Mouse (Mus musculus) ovary, postnatal 36 days (tissue): ENCODE results near the gene Ptdss2.
A peak's percentile ranks its signal among the peaks of the same experiment; 100 is the strongest.

ENCODE experiments used
- DNase-seq: peaks from one replicate; pipeline ENCODE4 v3.0.0; 2022; ENCODE audit warnings: low spot score, mixed read lengths

Ptdss2 gene

GRCm38 (mm10) chr7:141122245-141122644 is at the start of gene Ptdss2:
TSS of gene Ptdss2 (plus strand) at chr7:141122382.
- peak; percentile 21 for DNase-seq

DNA sequence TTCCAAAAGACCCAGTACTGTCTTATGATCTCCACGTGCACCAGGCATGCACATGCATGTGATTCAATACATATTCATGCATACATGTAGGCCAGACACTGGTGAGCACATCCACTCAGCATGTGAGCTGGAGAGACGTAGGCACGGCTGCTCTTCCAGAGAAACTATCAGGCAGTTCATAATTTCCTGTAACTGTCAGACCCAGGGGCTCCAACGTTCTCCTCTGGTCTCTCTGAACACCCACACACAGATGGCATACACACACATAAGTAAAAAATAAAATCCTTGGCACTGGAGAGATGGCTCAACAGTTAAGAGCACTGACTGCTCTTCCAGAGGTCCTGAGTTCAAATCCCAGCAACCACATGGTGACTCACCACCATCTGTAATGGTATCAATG is 48.4 kb upstream of the Ptdss2 start:
- DNase-seq = no peak

- DNase-seq = no peak
These were observed 44.3 kb upstream of the Ptdss2 start, which contains the start of gene Pkp3 for GRCm38 (mm10) chr7:141077841-141078240. TSS of gene Pkp3 (plus strand) at chr7:141078218.

DNA sequence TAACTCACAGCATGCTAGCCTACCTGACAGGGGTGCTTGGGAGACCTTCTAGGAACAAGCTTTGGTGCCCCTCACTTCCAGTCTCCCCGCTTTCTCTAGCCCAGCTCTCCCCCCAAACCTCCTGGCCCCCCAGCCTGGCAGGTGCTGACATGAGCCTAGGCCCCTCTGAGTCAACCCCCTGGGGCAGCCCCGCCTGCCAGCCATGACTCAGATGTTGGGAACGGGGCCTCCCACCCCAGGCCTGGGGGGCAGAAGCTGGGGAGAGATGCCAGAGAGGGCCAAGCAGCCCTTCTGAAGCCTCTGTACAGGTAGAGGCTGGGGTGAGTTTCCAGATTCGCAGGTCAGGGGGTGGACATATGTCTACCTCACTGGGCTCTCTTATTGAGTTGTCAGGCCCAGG is 43.3 kb upstream of the Ptdss2 start:
- DNase-seq = no peak

GRCm38 (mm10) chr7:141079481-141080449 is 42.4 kb upstream of the Ptdss2 start:
- no peak for DNase-seq

DNA sequence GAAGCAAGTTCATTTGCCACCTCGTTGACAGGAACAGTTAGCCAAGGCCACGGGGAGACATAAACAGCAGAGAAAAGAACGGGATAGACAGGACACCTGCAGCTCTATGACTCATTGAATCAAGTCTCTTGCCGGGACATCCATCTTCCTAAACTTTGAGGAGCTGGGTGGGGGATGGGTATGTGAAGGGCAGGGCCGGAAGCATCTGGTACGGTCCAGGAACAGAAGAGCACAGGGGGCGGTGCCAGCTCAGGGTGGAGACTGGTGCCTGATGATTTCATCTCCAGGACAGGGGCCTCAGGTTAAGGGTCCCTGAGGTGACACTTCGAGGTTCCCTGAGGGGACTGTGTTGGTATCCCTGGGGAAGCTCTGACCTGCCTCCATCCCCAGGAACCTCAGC is 34.3 kb upstream of the Ptdss2 start:
- DNase-seq = no peak

DNA sequence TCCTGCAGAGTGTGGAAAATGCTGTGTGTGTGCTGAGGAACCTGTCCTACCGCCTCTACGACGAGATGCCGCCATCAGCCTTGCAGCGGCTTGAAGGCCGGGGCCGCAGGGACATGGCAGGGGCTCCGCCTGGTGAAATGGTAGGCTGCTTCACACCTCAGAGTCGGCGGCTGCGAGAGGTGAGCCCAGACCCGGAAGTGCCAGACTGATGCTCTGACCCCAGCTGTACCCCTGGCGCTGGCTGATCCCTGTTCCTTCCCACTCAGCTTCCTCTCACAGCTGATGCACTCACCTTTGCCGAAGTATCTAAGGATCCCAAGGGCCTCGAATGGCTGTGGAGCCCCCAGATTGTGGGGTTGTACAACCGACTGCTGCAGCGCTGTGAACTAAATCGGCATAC is 33.7 kb upstream of the Ptdss2 start:
- DNase-seq = no peak

- DNase-seq = no peak
These were observed 32.0 kb upstream of the Ptdss2 start for GRCm38 (mm10) chr7:141090228-141090627.

DNA sequence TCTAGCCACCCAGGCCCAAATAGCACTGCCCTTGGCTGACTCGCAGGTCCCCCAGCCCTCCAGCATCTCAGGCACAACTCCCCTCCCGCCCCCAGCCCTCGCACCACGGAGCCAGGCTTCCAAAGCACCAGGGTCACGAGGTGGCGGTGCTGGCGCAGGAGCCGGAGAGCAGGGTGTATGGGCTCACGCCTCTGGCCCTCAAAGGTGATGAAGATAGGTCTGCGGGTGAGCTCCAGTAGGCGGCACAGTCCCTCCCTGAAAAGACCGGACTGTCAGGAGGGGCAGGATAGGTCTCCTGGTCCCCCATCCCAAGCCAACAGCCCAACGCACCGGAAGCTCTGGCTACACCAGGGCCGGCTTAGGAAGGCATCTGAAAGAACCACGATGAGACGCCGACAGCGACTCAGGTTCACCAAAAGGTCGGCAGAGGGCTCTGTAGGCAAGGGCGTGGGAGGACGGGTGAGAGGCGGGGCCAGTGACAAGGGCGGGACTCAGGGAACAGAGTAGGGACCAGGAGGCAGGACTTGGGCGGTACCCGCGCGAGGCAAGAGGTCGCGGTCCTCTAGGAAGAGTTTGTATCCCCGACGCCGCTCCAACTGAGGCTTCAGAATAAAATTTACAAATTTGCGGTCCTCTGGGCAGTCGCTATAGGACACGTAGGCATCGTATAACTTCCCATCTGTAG is 30.0 kb upstream of the Ptdss2 start:
- peak; percentile 86 for DNase-seq

GRCm38 (mm10) chr7:141093950-141094349 is 28.2 kb upstream of the Ptdss2 start:
- no peak for DNase-seq

- DNase-seq = no peak
These were observed 27.5 kb upstream of the Ptdss2 start for GRCm38 (mm10) chr7:141094487-141095205.

DNA sequence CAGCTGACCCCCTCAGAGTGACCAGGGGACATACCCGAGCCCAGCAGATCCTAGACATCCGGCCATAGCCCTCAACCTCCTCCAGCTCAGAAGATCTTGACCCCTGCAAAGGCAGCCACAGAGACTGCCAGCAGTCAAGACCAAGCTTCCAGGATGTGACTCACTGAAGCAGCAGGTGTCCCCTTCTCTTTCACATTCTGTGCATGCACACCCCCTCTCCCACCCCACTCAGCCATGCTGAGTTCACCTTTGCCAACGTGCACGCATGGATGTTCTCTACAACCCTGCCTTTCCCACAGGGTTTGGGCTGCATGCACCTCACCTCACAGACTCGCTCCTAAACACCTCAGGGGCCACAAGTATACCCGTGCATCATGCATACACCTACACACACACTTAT is 26.2 kb upstream of the Ptdss2 start:
- no peak for DNase-seq

- peak; percentile 27 for DNase-seq
These were observed 25.5 kb upstream of the Ptdss2 start for GRCm38 (mm10) chr7:141096649-141097056.

DNA sequence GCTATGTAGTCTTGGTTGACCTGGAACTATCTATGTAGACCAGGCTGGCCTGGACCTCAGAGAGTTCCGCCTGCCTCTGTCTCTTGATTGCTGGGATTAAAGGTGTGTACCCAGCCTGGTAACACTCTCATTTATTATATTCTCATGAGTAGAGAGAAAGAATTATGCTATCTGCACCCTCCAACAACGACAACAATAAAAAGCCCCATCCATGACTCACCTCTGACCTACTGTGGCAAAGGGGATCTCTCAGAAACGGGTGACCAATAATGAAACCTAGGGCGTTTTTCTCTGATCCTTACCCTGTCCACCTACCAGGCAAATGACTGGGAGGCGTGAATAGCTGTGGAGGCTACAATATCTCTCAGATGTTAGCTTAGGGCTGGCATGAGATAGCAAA is 25.0 kb upstream of the Ptdss2 start:
- no peak for DNase-seq

DNA sequence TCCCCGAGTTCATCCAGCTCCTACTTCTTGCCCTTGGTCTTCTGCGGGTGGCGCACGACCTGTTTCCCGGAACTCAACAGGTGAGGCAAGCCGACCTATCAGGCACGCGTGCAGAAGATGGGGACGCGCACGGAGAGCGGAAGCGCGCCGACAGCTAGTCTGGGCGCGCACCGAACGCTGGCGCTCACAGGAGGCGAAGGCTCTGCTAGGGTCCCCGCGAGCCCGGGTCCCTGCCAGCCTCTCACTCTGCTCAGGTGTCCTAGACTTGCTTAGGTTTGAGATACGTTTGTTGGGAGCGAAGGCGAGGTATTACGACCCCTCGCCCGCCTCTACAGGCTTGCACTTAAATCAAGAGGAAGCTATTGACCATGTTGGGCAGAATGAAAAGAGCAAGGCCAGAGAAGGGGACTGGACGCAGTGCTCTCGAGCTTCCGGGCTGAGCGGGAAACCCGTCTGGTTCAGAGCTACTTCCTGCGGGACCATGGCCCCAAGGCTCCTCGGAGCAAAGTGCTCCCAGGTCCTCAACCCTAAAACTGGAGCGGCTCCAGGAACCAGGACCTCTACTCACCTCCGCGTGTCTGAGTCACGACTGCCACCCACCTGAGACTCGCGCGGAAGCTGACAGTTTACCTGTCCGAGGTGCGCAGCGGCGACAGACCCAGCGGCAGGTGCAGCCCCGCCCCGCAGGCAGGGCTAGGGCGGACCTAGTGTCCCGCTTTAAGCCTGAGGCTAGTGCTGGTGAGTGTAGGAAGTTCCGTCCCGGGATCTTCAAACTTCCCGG is 22.1 kb upstream of the Ptdss2 start, which contains the start of gene Sigirr:
Sigirr (minus strand) TSS at position 662 of the 781 bp plus-strand sequence.
- DNase-seq = no peak

GRCm38 (mm10) chr7:141103161-141103560 is 19.0 kb upstream of the Ptdss2 start:
- DNase-seq = no peak

GRCm38 (mm10) chr7:141115874-141116273 is 6.3 kb upstream of the Ptdss2 start:
- DNase-seq = no peak

GRCm38 (mm10) chr7:141117636-141118035 is 4.5 kb upstream of the Ptdss2 start, which contains the start of gene Ano9:
TSS of gene Ano9 (minus strand) at chr7:141117806.
- no peak for DNase-seq

DNA sequence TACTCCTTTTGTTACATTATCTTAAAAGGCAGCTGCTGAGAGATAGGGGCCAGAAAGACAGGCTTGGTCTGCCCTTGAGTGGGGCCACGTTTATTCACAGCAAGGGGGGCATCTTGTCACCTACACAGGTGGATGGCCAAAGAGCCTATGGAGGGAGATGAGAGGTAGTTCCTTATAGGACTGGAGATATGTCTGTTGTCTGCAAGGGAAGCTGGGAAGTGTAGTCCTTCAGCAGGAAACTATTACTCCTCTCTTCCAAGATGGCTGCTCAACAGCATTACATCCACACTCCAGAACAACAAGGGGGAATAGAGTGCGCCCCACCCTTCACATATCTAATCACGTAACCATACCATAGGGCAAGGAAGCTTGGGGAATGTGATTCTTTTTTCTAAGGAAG is 2.7 kb upstream of the Ptdss2 start:
- no peak for DNase-seq

DNA sequence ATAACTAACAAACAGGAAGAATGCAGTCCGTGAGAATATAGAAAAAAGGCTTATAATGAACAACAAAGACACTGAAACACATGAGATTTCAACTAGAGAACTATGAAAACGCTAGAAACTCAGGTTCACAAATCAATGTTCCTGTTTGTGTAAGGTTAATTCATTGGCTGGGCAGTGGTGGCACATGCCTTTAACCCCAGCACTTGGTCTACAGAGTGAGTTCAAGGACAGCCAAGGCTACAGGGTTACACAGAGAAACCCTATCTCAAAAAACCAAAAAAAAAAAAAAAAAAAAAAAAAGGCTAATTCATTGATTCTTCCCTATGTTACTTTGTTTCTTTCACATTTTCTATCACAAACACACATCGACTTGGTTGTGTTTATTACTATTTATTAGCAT is 1.6 kb upstream of the Ptdss2 start:
- DNase-seq = no peak

- no peak for DNase-seq
These were observed 1.1 kb upstream of the Ptdss2 start for GRCm38 (mm10) chr7:141121051-141121531.
